Mouse (Mus musculus): ENCODE measurements around the gene Skp1a. TPM values are rescaled to one million over a fixed set of nuclear protein-coding genes. Genes with fewer than 3 reads are reported as not detected.

Skp1a gene
- polyA plus RNA-seq, 1 experiment from 2014 or later, result 1,139 TPM

DNA sequence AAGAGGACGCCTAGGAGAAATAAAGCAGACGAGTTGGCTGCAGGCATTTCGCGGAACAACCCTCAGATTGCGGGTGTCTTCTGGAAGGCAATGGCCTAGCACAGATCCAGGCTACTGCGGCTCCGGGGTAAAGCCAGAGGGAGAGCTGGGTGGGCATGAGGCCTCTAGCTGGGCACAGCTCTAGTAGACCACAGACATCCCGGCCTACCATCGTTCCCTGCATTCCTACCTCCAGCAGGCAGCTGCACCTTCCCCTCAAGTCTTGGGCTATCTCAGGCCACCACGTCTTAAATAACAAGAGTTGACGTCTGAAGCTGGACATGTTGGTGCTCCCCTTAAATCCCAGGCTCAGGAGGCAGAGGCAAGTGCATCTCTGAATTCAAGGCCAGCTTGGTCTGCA lies 30.5 kb downstream of the Skp1a start:
- ATAC-seq (ENCODE audit: low FRiP score, low TSS enrichment) (no peak), DNase-seq (no peak)
- no peak overlapping the region for H3K27ac ChIP-seq (replicated peaks; ENCODE audit: low read depth, low read length)
- no peaks in the 10 kb centered on the region for H3K9me3 ChIP-seq (ENCODE audit: control insufficient read depth, low read length)
- no peak overlapping the region for H3K9ac ChIP-seq (replicated peaks; ENCODE audit: low read length)
- H3K36me3 ChIP-seq (ENCODE audit: control insufficient read depth, insufficient read depth, low read length), result no peaks in the 10 kb centered on the region
- no peak overlapping the region for H3K4me3 ChIP-seq (replicated peaks; ENCODE audit: low read depth, low read length)
- WGBS, result 92% methylated on average over 11 of the region's 11 CpGs
- H3K27me3 ChIP-seq (ENCODE audit: control insufficient read depth, insufficient read depth, low read length), result no peaks in the 10 kb centered on the region
- H3K4me1 ChIP-seq (ENCODE audit: control insufficient read depth, insufficient read depth, low read length), result no peaks in the 10 kb centered on the region
- no peak overlapping the region for H3K4me2 ChIP-seq (ENCODE audit: low read length)

- DNase-seq, result no peak
- Histone ChIP-seq H3K27me3 (ENCODE audit: control insufficient read depth, insufficient read depth, low read length) (no peaks in the 10 kb centered on the region), H3K4me1 (ENCODE audit: control insufficient read depth, insufficient read depth, low read length) (no peaks in the 10 kb centered on the region), H3K36me3 (ENCODE audit: control insufficient read depth, insufficient read depth, low read length) (no peaks in the 10 kb centered on the region), H3K4me3 (replicated peaks; ENCODE audit: low read depth, low read length) (no peak overlapping the region), H3K4me2 (ENCODE audit: low read length) (no peak overlapping the region), H3K27ac (replicated peaks; ENCODE audit: low read depth, low read length) (no peak overlapping the region), H3K9ac (replicated peaks; ENCODE audit: low read length) (no peak overlapping the region), H3K9me3 (ENCODE audit: control insufficient read depth, low read length) (no peaks in the 10 kb centered on the region)
- 84% methylated on average over 7 of the region's 7 CpGs for WGBS
- ATAC-seq (ENCODE audit: low FRiP score, low TSS enrichment), result no peak
Observed at GRCm38 (mm10) chr11:52264871-52265270, 33.1 kb downstream of the Skp1a start.

DNA sequence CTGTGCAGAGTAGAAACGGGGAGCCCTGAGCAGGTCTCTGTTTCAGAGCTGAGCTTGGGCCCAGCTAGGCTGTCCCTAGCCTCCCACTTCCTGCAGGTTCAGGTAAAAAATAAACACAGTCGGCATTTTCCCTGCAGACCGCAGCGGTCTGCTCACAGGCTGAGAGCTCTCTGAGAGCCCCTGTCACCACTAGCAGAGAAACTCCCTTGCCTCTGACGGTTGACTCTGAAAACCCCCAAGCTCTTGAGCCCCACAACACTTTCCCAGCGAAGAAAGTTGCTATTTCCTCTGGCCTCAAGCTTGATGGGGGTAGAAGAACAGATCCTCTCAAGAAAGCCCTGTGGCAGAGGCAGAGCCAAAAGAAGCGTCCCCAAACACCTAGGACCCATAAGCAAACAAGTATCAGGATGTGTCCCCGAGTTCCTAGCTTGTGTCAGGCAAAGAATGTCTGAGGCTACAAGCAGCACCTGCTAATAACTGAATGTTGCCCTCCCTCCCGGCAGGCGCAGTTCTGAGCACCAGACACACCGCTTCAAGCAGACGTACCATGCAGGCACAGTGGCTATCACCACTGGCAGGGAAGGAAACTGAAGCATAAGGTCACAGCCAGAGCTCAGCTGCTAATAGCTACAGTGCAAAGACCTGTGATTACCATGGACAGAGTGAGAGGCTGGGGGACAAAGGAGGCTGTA lies 34.0 kb downstream of the Skp1a start:
- Histone ChIP-seq H3K4me2 (ENCODE audit: low read length) (no peak overlapping the region), H3K4me1 (ENCODE audit: control insufficient read depth, insufficient read depth, low read length) (no peaks in the 10 kb centered on the region), H3K27me3 (ENCODE audit: control insufficient read depth, insufficient read depth, low read length) (no peaks in the 10 kb centered on the region), H3K36me3 (ENCODE audit: control insufficient read depth, insufficient read depth, low read length) (no peaks in the 10 kb centered on the region), H3K9me3 (ENCODE audit: control insufficient read depth, low read length) (no peaks in the 10 kb centered on the region), H3K27ac (replicated peaks; ENCODE audit: low read depth, low read length) (no peak overlapping the region), H3K4me3 (replicated peaks; ENCODE audit: low read depth, low read length) (no peak overlapping the region), H3K9ac (replicated peaks; ENCODE audit: low read length) (no peak overlapping the region)
- no peak for DNase-seq
- no peak for ATAC-seq (ENCODE audit: low FRiP score, low TSS enrichment)
- WGBS, result 79% methylated on average over 12 of the region's 12 CpGs

DNA sequence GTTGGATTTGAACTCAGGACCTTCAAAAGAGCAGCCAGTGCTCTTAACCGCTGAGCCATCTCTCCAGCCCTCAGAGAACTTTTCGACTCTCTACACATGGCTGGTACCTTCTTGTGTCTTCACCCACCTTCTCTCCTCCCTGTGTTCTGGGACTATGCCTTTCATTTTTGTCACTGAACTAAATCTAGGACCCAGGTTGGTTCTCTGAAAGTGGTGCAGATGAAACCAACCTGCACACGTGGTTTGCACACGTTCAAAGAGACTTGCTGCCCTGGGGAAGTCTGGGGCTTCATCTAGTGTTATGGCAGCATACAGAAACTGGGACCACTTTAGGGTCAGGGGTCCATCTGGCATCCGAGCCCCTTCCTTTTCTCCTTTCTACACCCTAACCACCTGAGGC lies 35.5 kb downstream of the Skp1a start:
- no peak for DNase-seq
- no peak overlapping the region for H3K4me3 ChIP-seq (replicated peaks; ENCODE audit: low read depth, low read length)
- no peak for ATAC-seq (ENCODE audit: low FRiP score, low TSS enrichment)
- 89% methylated on average over 5 of the region's 5 CpGs for WGBS
- H3K4me1 ChIP-seq (ENCODE audit: control insufficient read depth, insufficient read depth, low read length), result no peaks in the 10 kb centered on the region
- no peak overlapping the region for H3K4me2 ChIP-seq (ENCODE audit: low read length)
- no peaks in the 10 kb centered on the region for H3K27me3 ChIP-seq (ENCODE audit: control insufficient read depth, insufficient read depth, low read length)
- H3K9me3 ChIP-seq (ENCODE audit: control insufficient read depth, low read length), result no peaks in the 10 kb centered on the region
- no peak overlapping the region for H3K27ac ChIP-seq (replicated peaks; ENCODE audit: low read depth, low read length)
- H3K36me3 ChIP-seq (ENCODE audit: control insufficient read depth, insufficient read depth, low read length), result no peaks in the 10 kb centered on the region
- no peak overlapping the region for H3K9ac ChIP-seq (replicated peaks; ENCODE audit: low read length)

- no peaks in the 10 kb centered on the region for H3K4me1 ChIP-seq (ENCODE audit: control insufficient read depth, insufficient read depth, low read length)
- no peak overlapping the region for H3K9ac ChIP-seq (replicated peaks; ENCODE audit: low read length)
- H3K27me3 ChIP-seq (ENCODE audit: control insufficient read depth, insufficient read depth, low read length), result no peaks in the 10 kb centered on the region
- H3K9me3 ChIP-seq (ENCODE audit: control insufficient read depth, low read length), result no peaks in the 10 kb centered on the region
- no peaks in the 10 kb centered on the region for H3K36me3 ChIP-seq (ENCODE audit: control insufficient read depth, insufficient read depth, low read length)
- H3K4me2 ChIP-seq (ENCODE audit: low read length), result no peak overlapping the region
- no peak overlapping the region for H3K4me3 ChIP-seq (replicated peaks; ENCODE audit: low read depth, low read length)
- no peak overlapping the region for H3K27ac ChIP-seq (replicated peaks; ENCODE audit: low read depth, low read length)
- 64% methylated on average over 7 of the region's 7 CpGs for WGBS
- ATAC-seq (ENCODE audit: low FRiP score, low TSS enrichment), result no peak
- no peak for DNase-seq
Observed at GRCm38 (mm10) chr11:52268104-52268835, 36.5 kb downstream of the Skp1a start.

- no peaks in the 10 kb centered on the region for H3K36me3 ChIP-seq (ENCODE audit: control insufficient read depth, insufficient read depth, low read length)
- H3K4me1 ChIP-seq (ENCODE audit: control insufficient read depth, insufficient read depth, low read length), result no peaks in the 10 kb centered on the region
- H3K27ac ChIP-seq (replicated peaks; ENCODE audit: low read depth, low read length), result no peak overlapping the region
- ATAC-seq (ENCODE audit: low FRiP score, low TSS enrichment) (no peak), DNase-seq (no peak)
- H3K27me3 ChIP-seq (ENCODE audit: control insufficient read depth, insufficient read depth, low read length), result no peaks in the 10 kb centered on the region
- H3K9ac ChIP-seq (replicated peaks; ENCODE audit: low read length), result no peak overlapping the region
- no peaks in the 10 kb centered on the region for H3K9me3 ChIP-seq (ENCODE audit: control insufficient read depth, low read length)
- H3K4me3 ChIP-seq (replicated peaks; ENCODE audit: low read depth, low read length), result no peak overlapping the region
- no peak overlapping the region for H3K4me2 ChIP-seq (ENCODE audit: low read length)
- WGBS, result 88% methylated on average over 6 of the region's 6 CpGs
Observed at GRCm38 (mm10) chr11:52269841-52270240, 38.0 kb downstream of the Skp1a start.

DNA sequence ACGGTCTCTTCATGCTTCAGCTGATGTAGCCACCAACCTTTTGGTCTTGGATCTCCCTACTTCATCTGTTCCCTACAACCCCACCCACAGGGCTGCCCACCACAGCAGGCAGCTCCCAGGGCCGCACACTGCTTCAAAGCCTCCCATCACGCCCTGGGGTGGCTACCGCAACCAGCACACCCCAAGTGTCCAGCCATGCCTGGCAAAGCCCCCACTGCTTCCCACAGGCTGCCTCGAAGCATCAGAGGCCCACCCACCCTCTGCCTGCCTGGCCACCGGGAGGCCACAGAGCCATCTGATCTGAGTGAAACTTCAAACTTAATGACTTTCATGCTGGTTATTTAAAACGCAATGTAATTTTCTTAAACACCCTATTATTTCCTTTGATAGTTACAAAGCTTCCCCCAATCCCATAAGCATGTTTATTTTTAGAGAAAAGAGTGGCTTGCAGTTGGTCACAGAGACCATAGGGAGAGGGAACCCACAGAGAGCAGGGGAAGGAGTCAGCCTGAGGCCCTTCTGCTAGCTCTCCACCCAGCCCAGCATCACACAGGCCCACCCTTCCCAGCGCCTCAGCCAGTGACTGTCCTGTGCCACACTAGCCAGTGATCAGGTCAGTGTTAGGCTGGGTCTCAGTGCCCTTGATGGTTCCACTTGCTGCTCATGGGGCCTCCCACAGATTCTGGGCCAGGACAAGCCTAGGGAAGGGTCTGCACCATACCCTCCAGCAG lies 40.1 kb downstream of the Skp1a start:
- ATAC-seq (ENCODE audit: low FRiP score, low TSS enrichment), result no peak
- H3K9me3 ChIP-seq (ENCODE audit: control insufficient read depth, low read length), result no peaks in the 10 kb centered on the region
- no peak overlapping the region for H3K9ac ChIP-seq (replicated peaks; ENCODE audit: low read length)
- H3K36me3 ChIP-seq (ENCODE audit: control insufficient read depth, insufficient read depth, low read length), result no peaks in the 10 kb centered on the region
- no peaks in the 10 kb centered on the region for H3K27me3 ChIP-seq (ENCODE audit: control insufficient read depth, insufficient read depth, low read length)
- H3K4me1 ChIP-seq (ENCODE audit: control insufficient read depth, insufficient read depth, low read length), result no peaks in the 10 kb centered on the region
- no peak for DNase-seq
- H3K4me2 ChIP-seq (ENCODE audit: low read length), result no peak overlapping the region
- H3K4me3 ChIP-seq (replicated peaks; ENCODE audit: low read depth, low read length), result no peak overlapping the region
- 84% methylated on average over 8 of the region's 8 CpGs for WGBS
- no peak overlapping the region for H3K27ac ChIP-seq (replicated peaks; ENCODE audit: low read depth, low read length)

DNA sequence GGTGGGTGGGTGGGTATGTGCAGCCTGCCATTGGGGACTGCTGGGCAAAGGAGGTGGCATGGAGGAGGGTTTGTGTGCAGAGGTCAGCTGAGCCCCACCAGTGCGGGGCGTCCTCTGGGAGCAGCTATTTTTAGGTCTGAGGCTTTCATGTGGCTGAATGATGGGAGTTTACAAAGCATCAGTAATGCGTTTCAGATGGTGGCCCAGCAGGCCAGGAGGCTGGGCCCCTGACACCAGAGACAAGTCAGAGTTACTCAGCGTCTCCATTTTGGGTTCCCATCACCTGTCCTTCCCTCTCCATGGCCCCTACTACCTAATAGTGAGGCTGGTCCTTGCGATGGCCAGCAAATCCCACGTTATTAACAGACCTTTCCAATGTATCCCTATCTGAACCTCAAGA lies 40.8 kb downstream of the Skp1a start:
- Histone ChIP-seq H3K4me1 (ENCODE audit: control insufficient read depth, insufficient read depth, low read length) (no peaks in the 10 kb centered on the region), H3K9ac (replicated peaks; ENCODE audit: low read length) (no peak overlapping the region), H3K27ac (replicated peaks; ENCODE audit: low read depth, low read length) (no peak overlapping the region), H3K9me3 (ENCODE audit: control insufficient read depth, low read length) (no peaks in the 10 kb centered on the region), H3K36me3 (ENCODE audit: control insufficient read depth, insufficient read depth, low read length) (no peaks in the 10 kb centered on the region), H3K27me3 (ENCODE audit: control insufficient read depth, insufficient read depth, low read length) (no peaks in the 10 kb centered on the region), H3K4me3 (replicated peaks; ENCODE audit: low read depth, low read length) (no peak overlapping the region), H3K4me2 (ENCODE audit: low read length) (no peak overlapping the region)
- DNase-seq (no peak), ATAC-seq (ENCODE audit: low FRiP score, low TSS enrichment) (no peak)
- 74% methylated on average over 6 of the region's 6 CpGs for WGBS
